Mouse (Mus musculus) lung, adult 2 months (tissue): ENCODE measurements around the gene Dhx32.

Source experiments
- CTCF ChIP-seq: fragments of 200-500 bp; IDR thresholded peaks from 2 replicates; pipeline ENCODE4 v1.5.1; 2011; ENCODE audit warnings: mild to moderate bottlenecking, low read length, control low read depth; ENCODE audit not compliant: insufficient read depth
- POLR2A ChIP-seq: fragments of 200-500 bp; IDR thresholded peaks from 2 replicates; pipeline ENCODE4 v1.6.1; 2011; ENCODE audit warnings: low read depth, mild to moderate bottlenecking, control low read depth, low read length, borderline replicate concordance; ENCODE audit errors: extremely low read depth

GRCm38 (mm10) chr7:133823751-133824150 lies 41.2 kb upstream of the Dhx32 start:
- peak; percentile 16; the same call in 1 of the 2 replicates for TF ChIP-seq CTCF
- TF ChIP-seq POLR2A = no peak
